Mouse (Mus musculus): ENCODE measurements around the gene Gm17542. TPM values are rescaled to one million over a fixed set of nuclear protein-coding genes. Genes with fewer than 3 reads are reported as not detected.

Gm17542 gene
- polyA plus RNA-seq, 1 experiment from 2014 or later, result not detected

DNA sequence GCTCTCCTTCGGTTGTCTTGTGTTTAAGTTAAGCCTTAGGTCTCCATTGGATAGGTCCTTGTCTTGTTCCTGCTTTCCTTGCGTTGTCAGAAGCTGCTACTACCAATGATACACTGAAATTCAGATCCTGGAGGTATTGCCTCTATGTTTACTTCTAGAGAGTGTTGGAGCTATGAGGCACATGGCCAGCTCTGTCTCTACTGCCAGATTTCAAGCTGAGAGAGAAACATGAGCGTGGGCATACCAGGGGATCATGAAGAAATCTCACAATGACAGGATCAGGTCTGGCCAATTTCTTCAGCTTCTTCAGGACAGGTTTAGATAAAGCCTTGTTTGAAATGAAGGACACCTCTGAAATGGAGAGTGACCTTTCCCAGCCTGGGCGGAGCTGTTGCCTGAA is 19.1 kb downstream of the Gm17542 start:
- H3K27ac ChIP-seq (ENCODE audit: low read length), result no peak overlapping the region
- no peaks in the 10 kb centered on the region for H3K4me1 ChIP-seq (replicated peaks; ENCODE audit: control insufficient read depth, insufficient read depth, low read length)
- WGBS, result 63% methylated on average over 4 of the region's 4 CpGs

DNA sequence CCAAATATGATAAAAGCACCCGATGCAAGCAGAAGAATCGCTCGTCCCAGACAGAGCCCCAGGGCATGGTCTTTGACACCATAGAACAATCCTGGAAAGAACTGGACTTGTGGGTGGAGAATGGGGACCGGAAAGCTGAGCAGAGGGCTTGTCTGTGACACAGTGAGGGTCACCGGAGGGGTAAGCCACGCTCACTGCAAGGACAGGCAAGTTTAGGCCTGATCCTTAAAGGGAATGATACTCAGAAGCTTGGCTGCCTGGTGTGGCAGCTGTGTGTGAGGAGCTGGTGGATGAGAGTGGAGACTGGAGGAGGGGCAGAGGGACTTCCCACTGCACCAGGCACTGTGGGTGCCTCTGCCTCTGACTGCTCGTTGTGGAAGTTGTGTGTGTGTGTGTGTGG is 27.0 kb downstream of the Gm17542 start:
- ATAC-seq (ENCODE audit: low read depth), result no peak

More for the DNA sequence above, 19.1 kb downstream of the Gm17542 start:
- Histone ChIP-seq H3K4me2 (ENCODE audit: low read depth, low read length) (no peak overlapping the region), H3K9me3 (ENCODE audit: control insufficient read depth, low read length) (no peaks in the 10 kb centered on the region), H3K27me3 (ENCODE audit: control insufficient read depth, insufficient read depth, low read depth, low read length) (no peaks in the 10 kb centered on the region), H3K9ac (ENCODE audit: low read length) (no peak overlapping the region), H3K4me3 (ENCODE audit: low read length) (no peak overlapping the region), H3K36me3 (ENCODE audit: control insufficient read depth, insufficient read depth, low read length) (no peaks in the 10 kb centered on the region)
- ATAC-seq (ENCODE audit: low read depth), result no peak

DNA sequence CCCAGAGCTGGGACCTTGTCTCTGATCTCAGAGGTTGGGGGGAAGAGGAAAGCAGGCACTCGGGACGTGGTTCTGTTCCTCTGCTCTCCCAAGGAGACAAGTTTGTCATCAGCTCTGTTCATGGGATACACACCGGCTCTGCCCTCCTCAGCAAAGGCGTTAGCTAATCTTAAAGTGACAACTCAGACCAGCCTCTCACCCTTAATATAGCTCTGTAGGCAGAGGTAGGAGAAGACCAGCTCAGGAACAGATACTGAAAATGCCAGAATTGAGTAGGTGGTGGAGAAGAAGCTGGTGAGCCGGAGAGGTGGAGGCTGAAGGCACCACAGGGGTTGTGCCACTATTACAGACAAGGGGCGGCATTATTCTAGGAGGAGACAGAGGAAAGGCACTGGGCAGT is 38.7 kb downstream of the Gm17542 start:
- 66% methylated on average over 6 of the region's 6 CpGs for WGBS
- Histone ChIP-seq H3K27ac (ENCODE audit: low read length) (no peak overlapping the region), H3K9ac (ENCODE audit: low read length) (no peak overlapping the region), H3K4me2 (ENCODE audit: low read depth, low read length) (no peak overlapping the region), H3K4me3 (ENCODE audit: low read length) (no peak overlapping the region), H3K36me3 (ENCODE audit: control insufficient read depth, insufficient read depth, low read length) (no peaks in the 10 kb centered on the region), H3K27me3 (ENCODE audit: control insufficient read depth, insufficient read depth, low read depth, low read length) (no peaks in the 10 kb centered on the region; the same call in 1 of the 2 replicates), H3K9me3 (ENCODE audit: control insufficient read depth, low read length) (no peaks in the 10 kb centered on the region), H3K4me1 (replicated peaks; ENCODE audit: control insufficient read depth, insufficient read depth, low read length) (no peaks in the 10 kb centered on the region; the same call in 1 of the 2 replicates)
- no peak for ATAC-seq (ENCODE audit: low read depth)

More for the DNA sequence above, 27.0 kb downstream of the Gm17542 start:
- Histone ChIP-seq H3K4me2 (ENCODE audit: low read depth, low read length) (no peak overlapping the region), H3K9me3 (ENCODE audit: control insufficient read depth, low read length) (no peaks in the 10 kb centered on the region), H3K27me3 (ENCODE audit: control insufficient read depth, insufficient read depth, low read depth, low read length) (no peaks in the 10 kb centered on the region), H3K27ac (ENCODE audit: low read length) (no peak overlapping the region), H3K4me3 (ENCODE audit: low read length) (no peak overlapping the region), H3K36me3 (ENCODE audit: control insufficient read depth, insufficient read depth, low read length) (no peaks in the 10 kb centered on the region), H3K9ac (ENCODE audit: low read length) (no peak overlapping the region), H3K4me1 (replicated peaks; ENCODE audit: control insufficient read depth, insufficient read depth, low read length) (no peaks in the 10 kb centered on the region)
- 65% methylated on average over 7 of the region's 7 CpGs for WGBS

DNA sequence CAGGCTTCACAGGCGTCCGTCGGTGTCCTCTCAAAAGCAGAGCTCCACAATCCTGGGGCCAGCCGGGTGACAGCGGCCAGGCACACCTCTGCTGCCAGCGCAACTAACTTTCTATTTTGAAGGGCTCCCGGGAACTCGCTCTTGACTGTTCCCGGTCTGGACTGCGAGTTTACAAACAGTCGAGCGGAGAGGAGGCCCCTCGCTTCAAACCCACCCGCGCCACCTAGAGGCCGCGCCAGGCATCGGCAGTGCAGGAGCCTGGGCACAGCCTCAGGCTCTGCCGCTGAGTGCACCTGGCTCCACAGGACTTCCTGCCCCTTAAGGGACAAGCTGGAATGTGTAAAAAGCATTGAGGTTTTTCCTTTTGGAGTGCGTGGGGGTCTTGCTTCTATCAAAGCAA is 42.5 kb downstream of the Gm17542 start, which contains the start of gene Edar:
Gene Edar, minus strand, starts transcription at position 122 of the 400 bp plus-strand sequence.
- H3K9me3 ChIP-seq (ENCODE audit: control insufficient read depth, low read length), result no peaks in the 10 kb centered on the region
- peak within 1 kb of the TSS; percentile 76 for H3K4me2 ChIP-seq (ENCODE audit: low read depth, low read length)
- peak; percentile 87 for ATAC-seq (ENCODE audit: low read depth)
- H3K27ac ChIP-seq (ENCODE audit: low read length), result no peak within 1 kb of the TSS
- H3K4me3 ChIP-seq (ENCODE audit: low read length), result peak within 1 kb of the TSS; percentile 51
- H3K36me3 ChIP-seq (ENCODE audit: control insufficient read depth, insufficient read depth, low read length), result no peaks in the 10 kb centered on the region
- H3K4me1 ChIP-seq (replicated peaks; ENCODE audit: control insufficient read depth, insufficient read depth, low read length), result peaks cover 2% of the 10 kb centered on the region; the same call in 1 of the 2 replicates
- WGBS, result 3% methylated on average over 20 of the region's 20 CpGs
- no peaks in the 10 kb centered on the region; the same call in 1 of the 2 replicates for H3K27me3 ChIP-seq (ENCODE audit: control insufficient read depth, insufficient read depth, low read depth, low read length)
- H3K9ac ChIP-seq (ENCODE audit: low read length), result peak within 1 kb of the TSS; percentile 63

DNA sequence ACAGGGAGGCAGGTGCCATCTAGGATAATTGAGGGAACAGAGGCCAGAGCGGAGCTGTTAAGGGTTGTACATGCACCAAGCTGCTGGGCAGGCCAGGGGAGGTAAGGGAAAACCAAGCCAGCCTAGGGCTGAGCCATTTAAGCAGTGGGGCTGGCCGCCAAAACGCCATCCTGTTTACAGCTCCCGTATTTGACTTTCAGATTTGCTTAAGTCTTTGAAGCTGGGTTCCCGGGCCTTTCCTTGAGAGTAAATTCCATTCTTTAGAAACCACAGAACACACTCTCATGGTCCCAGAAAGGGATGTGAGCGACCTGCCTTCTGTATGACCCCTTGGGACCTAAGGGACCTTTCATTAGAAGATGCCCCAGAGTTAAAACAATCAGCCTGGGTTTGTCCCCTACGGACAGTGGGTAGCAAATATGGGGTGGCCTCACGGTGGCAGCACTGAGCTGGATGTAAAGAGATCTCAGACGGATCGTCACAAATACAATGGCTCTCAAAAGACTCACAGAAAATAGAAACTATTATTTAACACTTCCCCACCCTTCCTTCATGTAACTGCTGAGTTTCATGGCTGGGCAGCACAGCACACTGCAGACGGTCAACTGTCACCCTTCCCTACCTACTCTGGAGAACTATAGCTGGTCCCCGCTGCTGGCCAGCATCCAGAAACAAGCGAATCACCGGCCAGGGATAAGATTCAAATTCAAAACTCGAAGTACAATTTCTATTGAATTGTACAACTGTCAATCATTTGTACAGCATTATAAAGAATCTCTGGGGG is 44.5 kb downstream of the Gm17542 start:
- Histone ChIP-seq H3K4me3 (ENCODE audit: low read length) (peak overlapping the region; percentile 13), H3K9me3 (ENCODE audit: control insufficient read depth, low read length) (no peaks in the 10 kb centered on the region)
- WGBS, result 36% methylated on average over 15 of the region's 15 CpGs

DNA sequence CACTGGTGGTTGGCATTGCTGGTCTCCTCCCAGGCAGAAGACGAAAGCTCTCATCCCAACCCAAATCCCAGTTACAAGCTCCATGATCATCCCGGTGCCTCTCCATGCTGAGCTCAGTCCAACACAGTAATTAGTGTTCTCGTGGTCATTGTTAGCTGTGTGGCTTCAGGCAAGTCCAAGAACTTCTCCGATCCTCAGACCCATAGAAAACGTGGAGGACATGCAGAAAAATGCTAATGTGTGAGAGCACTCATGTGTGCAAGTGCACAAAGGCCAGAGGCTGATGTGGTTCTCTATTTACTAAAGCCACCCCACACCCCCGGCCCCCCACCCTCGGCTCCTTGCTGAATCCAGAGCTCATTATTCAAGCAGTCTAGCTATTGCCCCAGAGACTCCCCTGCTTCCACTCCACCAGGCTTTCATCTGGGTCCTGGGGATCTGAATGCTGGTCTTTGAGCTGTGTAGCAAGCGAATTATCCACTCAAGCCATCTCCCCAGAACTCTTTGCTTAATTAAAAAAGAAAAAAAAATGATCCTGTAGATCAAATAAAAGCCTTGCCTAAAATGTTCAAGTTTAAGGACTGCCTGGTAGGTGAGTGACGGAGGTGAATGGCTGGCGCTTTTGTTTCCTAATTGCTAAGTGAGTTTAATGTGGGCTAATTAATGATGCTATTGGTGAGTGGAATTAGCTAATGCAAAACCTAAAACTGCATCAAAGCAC is 45.3 kb downstream of the Gm17542 start:
- Histone ChIP-seq H3K4me3 (ENCODE audit: low read length) (no peak overlapping the region), H3K27me3 (ENCODE audit: control insufficient read depth, insufficient read depth, low read depth, low read length) (no peaks in the 10 kb centered on the region; the same call in 1 of the 2 replicates), H3K4me2 (ENCODE audit: low read depth, low read length) (peak overlapping the region; percentile 23; the same call in 1 of the 2 replicates), H3K27ac (ENCODE audit: low read length) (no peak overlapping the region), H3K4me1 (replicated peaks; ENCODE audit: control insufficient read depth, insufficient read depth, low read length) (peaks cover 2% of the 10 kb centered on the region; the same call in 1 of the 2 replicates), H3K9ac (ENCODE audit: low read length) (no peak overlapping the region), H3K36me3 (ENCODE audit: control insufficient read depth, insufficient read depth, low read length) (no peaks in the 10 kb centered on the region), H3K9me3 (ENCODE audit: control insufficient read depth, low read length) (no peaks in the 10 kb centered on the region)
- no peak for ATAC-seq (ENCODE audit: low read depth)
- WGBS, result 70% methylated on average over 10 of the region's 10 CpGs

More for the DNA sequence above, 44.5 kb downstream of the Gm17542 start:
- Histone ChIP-seq H3K27ac (ENCODE audit: low read length) (no peak overlapping the region), H3K9ac (ENCODE audit: low read length) (0 out of 2 replicates have a peak overlapping the region, but pooled peaks have one; percentile 34), H3K4me1 (replicated peaks; ENCODE audit: control insufficient read depth, insufficient read depth, low read length) (peaks cover 2% of the 10 kb centered on the region; the same call in 1 of the 2 replicates), H3K4me2 (ENCODE audit: low read depth, low read length) (peak overlapping the region; percentile 23), H3K27me3 (ENCODE audit: control insufficient read depth, insufficient read depth, low read depth, low read length) (no peaks in the 10 kb centered on the region; the same call in 1 of the 2 replicates), H3K36me3 (ENCODE audit: control insufficient read depth, insufficient read depth, low read length) (no peaks in the 10 kb centered on the region)
- peak; percentile 66 for ATAC-seq (ENCODE audit: low read depth)

DNA sequence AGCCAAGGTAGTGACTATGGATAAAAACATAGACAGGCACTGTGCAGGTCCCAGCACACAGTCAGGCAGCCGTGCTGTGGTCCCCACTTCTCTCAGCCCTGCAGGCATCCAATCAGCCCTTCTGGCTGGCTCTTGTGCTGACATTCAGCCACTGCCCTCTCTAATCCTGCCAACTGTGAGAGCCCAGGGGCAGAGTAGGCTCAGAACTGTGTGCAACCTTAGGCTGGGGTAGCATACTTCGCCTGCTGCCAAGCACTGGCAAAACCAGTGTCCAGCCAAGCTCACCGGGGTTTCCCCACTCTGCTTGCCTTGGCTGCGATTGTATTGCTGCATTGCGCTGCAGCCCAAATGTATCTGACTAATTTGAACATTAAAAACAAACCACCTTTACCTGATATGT is 54.1 kb downstream of the Gm17542 start:
- ATAC-seq (ENCODE audit: low read depth), result no peak; the same call in 1 of the 2 replicates
- 79% methylated on average over 5 of the region's 5 CpGs for WGBS
- no peaks in the 10 kb centered on the region for H3K4me1 ChIP-seq (replicated peaks; ENCODE audit: control insufficient read depth, insufficient read depth, low read length)
- H3K27me3 ChIP-seq (ENCODE audit: control insufficient read depth, insufficient read depth, low read depth, low read length), result no peaks in the 10 kb centered on the region
- H3K9ac ChIP-seq (ENCODE audit: low read length), result no peak overlapping the region
- no peaks in the 10 kb centered on the region for H3K9me3 ChIP-seq (ENCODE audit: control insufficient read depth, low read length)
- H3K27ac ChIP-seq (ENCODE audit: low read length), result no peak overlapping the region
- no peaks in the 10 kb centered on the region for H3K36me3 ChIP-seq (ENCODE audit: control insufficient read depth, insufficient read depth, low read length)
- no peak overlapping the region for H3K4me2 ChIP-seq (ENCODE audit: low read depth, low read length)
- H3K4me3 ChIP-seq (ENCODE audit: low read length), result no peak overlapping the region

Measured in lung, embryonic 16.5 days (tissue).